Mouse (Mus musculus) inflammation-experienced regulatory T-cells, adult 6 months (primary cell): ENCODE data around the gene Btf3. TPM values are rescaled to one million over a fixed set of nuclear protein-coding genes. Genes with fewer than 3 reads are reported as not detected.
A peak's percentile ranks its signal among the peaks of the same experiment; 100 is the strongest.

Experiments used
- ATAC-seq: one replicate; pipeline ENCODE4 v1.8.0; 2017
- polyA plus RNA-seq, 3 experiments: library from polyadenylated mRNA; unstranded; fragments of 100-300 nt; shearing (Covaris generic); gene quantifications; one replicate each; pipeline ENCODE4 v1.2.1; 2017

The Btf3 gene
- polyA plus RNA-seq, 3 experiments from 2014 or later: 694 to 907 (median 874) TPM

- ATAC-seq: no peak
Measured at GRCm38 (mm10) chr13:98336205-98336604, 19.4 kb upstream of the Btf3 start.

DNA sequence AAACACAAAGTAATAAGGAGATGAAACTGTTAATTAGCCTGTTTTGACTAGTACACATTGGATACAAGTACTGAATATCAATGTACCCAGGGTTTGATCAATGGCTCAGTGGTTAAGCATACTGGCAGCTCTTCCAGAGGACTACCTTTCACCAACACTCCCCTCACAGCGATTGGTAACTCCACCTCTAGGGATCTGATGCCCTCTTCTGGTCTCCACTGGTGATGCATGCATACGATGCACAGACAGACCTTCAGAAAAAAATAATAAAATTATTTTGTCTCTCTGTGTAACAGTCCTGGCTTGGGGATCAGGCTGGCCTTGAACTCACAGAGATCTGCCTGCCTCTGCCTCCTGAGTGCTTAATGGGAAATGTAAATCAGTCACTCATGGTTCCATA, 15.3 kb upstream of the Btf3 start:
- peak; percentile 64 for ATAC-seq

- no peak for ATAC-seq
Measured at GRCm38 (mm10) chr13:98325034-98325433, 8.2 kb upstream of the Btf3 start.

- no peak for ATAC-seq
Measured at GRCm38 (mm10) chr13:98317911-98318310, 1.1 kb upstream of the Btf3 start.

DNA sequence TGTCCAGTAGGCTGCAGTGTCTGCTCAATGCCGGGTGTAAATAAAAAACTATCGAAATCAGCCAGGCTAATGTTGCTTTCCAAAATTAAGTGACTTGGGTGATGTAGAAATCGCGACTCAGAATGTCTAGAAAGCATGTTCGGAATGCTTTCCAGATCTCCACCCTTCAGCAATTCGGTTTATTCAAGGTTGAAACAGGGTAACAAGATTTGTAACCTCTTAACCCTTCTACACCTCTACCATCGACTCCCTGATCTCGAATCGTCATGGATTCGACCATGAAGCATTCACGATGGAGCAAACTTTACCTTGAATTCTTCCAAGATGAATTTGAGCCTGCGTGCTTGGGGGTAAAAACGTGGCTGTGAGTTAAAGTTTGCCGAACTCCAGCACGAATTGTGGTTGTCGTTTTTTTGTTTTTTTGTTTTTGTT, 456 bp upstream of the Btf3 start:
- ATAC-seq: peak; percentile 35

- no peak for ATAC-seq
Measured at GRCm38 (mm10) chr13:98316140-98316479, 696 bp downstream of the Btf3 start.

DNA sequence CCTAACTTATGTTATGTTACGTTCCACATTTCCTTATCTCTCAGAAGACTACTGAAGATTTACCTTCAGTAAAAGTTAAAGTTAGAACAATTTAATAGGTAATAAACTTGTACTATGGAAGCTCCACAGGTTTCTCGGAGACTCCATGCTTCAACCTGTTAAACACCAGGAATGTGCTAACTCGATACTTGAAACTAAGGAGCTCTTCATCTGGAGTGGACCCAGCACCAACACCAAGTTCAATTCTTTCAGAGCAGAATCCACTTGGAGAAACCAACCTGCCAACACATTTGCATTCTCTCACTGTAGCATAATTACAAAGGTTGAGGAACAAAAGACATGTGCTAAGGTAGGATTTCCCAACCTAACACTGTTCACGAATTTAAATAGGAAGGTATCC, 1.7 kb downstream of the Btf3 start:
- no peak for ATAC-seq

GRCm38 (mm10) chr13:98313631-98314030, 3.2 kb downstream of the Btf3 start:
- ATAC-seq: no peak

- no peak for ATAC-seq
Measured at GRCm38 (mm10) chr13:98311597-98311996, 5.2 kb downstream of the Btf3 start.

DNA sequence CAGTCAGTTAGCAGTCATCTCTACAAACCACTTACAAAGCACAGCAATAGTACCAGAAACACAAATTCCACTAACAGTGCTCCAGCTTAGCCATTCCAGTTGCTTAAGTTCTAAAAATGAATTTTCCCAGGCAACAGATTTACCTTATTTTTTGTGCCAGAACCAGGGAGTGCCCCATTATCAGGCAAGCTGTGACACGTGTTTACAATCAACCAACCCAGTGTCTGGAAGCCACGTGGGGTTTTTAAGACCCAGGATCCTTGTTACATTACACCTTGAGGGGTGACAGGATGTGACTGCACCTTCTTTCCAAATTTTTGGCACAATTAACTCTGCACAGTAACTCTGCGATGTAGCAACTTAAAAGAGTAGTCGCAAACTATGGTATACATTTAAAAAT, 8.1 kb downstream of the Btf3 start:
- no peak for ATAC-seq

- no peak for ATAC-seq
Measured at GRCm38 (mm10) chr13:98308004-98308403, 8.8 kb downstream of the Btf3 start.

GRCm38 (mm10) chr13:98306852-98307475, 9.8 kb downstream of the Btf3 start:
- ATAC-seq: no peak

DNA sequence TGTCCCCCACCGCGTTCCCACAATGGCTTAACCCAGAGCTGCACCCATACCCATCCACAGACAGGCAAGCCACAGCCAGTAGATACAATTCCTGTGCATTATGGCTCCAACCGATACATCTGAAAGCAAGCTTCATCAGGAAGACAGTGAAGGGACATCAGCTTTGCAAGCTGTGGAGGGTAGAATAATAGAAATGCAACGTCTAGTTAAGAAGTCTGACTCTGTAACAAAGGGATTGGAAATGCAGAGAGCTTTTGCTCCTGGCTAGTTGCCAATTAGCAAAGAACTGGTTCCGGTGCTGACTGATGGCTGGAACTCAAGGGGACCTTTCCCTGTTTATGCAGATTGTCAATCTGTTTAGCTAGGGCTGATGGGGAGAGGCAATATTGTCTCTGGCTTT, 10.4 kb downstream of the Btf3 start:
- no peak for ATAC-seq

GRCm38 (mm10) chr13:98305257-98305656, 11.5 kb downstream of the Btf3 start:
- ATAC-seq: no peak

- ATAC-seq: peak; percentile 85
Measured at GRCm38 (mm10) chr13:98298833-98299758, 17.7 kb downstream of the Btf3 start.

DNA sequence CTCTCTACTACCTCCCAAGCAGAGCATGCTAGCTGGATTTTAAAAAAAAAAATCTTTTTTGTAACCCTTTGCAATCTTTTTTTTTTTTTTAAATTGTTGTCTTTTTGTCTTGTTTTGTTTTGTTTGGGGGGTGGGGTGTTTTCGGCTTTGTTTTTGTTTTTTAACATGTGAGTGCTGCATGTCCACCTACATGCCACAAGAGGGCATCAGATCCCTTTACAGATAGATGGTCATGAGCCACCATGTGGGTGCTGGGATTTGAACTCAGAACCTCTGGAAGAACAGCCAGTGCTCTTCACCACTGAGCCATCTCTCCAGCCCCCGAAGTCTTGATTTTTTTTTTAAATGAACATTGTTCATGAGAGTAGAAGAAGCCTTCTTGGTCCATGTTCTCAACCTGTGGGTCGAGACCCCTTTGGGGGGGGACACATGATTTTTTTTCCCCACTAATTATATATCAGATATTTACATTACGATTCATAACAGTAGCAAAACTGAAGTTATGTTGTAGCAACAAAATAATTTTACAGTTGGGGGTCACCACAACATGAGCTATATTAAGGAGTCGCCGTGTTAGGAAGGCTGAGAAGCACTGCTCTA, 18.8 kb downstream of the Btf3 start:
- ATAC-seq: no peak

DNA sequence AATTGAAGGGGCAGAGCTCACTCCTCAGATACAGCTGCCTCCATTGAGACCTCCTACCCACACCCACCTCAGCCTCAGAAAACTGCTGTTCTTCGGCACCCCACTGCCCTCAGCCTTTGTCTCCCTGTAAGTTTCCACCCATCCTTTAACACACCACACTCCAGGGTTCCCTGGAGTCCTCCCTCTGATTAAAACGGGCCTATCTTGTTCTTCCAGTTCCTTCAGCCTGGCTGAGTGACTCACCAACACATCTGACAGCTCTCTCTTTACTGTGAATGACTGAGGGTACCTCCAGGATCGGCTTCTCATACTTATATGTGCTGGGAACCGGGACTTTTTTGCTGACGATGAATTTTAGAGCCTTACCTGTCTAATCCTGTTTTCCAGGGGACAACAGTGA, 20.7 kb downstream of the Btf3 start:
- ATAC-seq: no peak

DNA sequence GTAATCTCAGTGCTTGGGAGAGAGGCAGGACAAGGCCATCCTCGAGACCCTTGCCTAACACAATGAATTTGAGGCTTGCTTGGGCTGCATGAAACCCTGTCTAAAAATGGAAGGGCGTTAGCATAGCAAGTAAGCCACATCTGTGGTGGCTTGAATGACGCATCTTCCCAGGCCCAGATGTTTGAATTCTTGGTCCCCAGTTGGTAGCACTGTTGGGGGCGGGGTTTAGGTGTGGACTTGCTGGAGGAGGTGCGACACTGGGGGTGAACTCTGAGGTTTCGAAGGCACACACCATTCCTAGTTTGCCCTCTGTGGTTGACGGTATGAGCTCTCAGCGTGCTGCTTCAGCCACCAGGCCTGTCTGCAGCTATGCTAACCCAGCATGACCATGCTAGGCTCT, 25.1 kb downstream of the Btf3 start:
- ATAC-seq: no peak

- ATAC-seq: no peak
Measured at GRCm38 (mm10) chr13:98290719-98291118, 26.1 kb downstream of the Btf3 start.

DNA sequence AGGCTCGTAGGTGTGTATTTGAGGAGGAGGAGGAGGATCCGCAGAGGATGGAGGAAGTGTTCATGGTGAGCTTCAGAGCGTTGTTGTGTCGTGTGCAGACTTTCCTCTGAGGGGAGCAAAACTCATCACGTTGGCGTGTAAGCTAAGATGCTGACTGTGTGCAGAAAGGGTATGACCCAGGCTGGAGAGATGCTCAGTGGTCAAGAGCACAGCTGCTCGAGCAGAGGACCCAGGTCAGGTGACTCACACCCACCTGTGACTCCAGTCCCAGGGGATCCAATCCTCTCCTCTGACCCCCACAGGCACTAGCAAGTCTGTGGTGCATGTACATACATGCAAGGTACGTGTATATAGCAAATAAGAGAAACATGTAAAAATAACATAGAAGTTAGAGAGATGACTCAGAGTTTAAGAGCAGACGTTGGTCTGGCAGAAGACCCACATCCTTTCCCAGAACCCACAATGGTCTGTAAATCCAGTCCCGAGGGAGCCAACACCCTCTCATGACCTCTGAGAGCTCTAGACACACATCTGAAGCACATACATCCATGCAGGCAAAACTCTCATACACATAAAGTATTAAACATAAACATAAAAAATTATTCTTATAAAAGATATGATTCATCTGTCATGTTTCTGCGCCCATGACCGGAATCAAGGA, 35.7 kb downstream of the Btf3 start:
- no peak for ATAC-seq

DNA sequence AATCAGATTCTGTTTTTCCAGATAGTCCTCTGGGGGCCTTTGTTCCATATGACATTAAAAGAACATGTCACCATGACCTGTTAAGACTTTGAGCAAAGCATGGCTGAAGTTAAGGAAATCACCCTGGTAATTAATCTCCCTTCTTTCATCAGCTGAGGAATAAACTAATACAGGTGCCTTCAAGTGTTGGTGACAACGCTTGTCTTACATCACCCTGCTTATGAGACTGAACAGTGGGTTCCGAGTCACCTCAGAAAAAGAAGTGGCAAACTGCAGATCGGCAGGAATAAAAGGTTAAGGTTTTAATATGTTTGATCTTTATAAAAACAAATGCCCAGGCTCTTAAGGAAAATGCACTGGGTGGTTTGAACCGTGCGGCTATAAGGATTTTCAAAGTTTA, 37.1 kb downstream of the Btf3 start, which contains the start of gene Gm21976:
Gene Gm21976, plus strand, starts transcription at position 202 of the 400 bp plus-strand sequence.
- no peak for ATAC-seq

DNA sequence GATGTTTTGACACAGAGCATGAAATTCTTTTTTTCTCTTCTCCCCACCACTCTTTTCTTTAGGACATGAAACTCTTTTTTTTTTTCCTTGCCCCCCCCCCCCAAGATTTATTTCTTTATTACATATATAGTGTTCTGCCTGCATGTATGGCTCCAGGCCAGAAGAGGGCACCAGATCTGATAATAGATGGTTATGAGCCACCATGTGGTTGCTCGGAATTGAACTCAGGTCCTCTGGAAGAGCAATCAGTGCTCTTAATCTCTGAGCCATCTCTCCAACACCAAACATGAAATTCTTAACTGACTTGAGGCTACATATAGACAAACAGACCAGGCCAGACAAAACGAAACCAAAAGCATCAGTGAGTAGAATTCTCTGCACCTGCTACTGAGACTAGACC, 39.3 kb downstream of the Btf3 start:
- ATAC-seq: no peak

DNA sequence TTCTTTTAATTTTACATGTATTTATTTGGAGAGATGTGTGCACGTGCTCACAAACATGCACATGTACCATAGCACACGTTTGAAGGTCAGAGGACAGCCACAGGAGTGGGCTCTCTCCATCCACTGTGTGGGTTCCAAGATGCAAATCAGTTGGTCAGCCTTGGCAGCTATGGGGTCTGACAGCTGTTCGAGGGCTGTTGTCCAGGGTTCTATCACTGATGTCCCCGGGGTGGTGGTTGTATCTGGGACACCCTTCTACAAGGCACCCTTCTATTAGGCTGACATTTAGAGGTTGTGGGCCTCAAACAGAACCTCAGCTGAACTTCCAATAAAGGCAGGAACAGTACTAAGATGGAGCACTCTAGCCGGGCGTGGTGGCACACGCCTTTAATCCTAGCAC, 40.6 kb downstream of the Btf3 start:
- ATAC-seq: no peak
